Mouse (Mus musculus): ENCODE measurements around the gene N4bp2l2. TPM values are rescaled to one million over a fixed set of nuclear protein-coding genes. Genes with fewer than 3 reads are reported as not detected.

N4bp2l2 gene
- polyA plus RNA-seq, 1 experiment from 2014 or later = 29.5 TPM

- 83% methylated on average over 8 of the region's 8 CpGs for WGBS (ENCODE audit: insufficient replicate concordance)
- no peak overlapping the region for H3K27ac ChIP-seq
- ATAC-seq = no peak
- no peak overlapping the region for H3K4me3 ChIP-seq
- H3K9me3 ChIP-seq (replicated peaks) = no peaks in the 10 kb centered on the region
- no peaks in the 10 kb centered on the region for H3K36me3 ChIP-seq
- H3K27me3 ChIP-seq (replicated peaks) = no peaks in the 10 kb centered on the region
- no peaks in the 10 kb centered on the region for H3K4me1 ChIP-seq
- H3K9ac ChIP-seq = no peak overlapping the region
- H3K4me2 ChIP-seq = no peak overlapping the region
Measured at GRCm38 (mm10) chr5:150607631-150608030, 58.4 kb downstream of the N4bp2l2 start.

GRCm38 (mm10) chr5:150606131-150606530, 59.9 kb downstream of the N4bp2l2 start:
- no peaks in the 10 kb centered on the region for H3K36me3 ChIP-seq
- no peak overlapping the region for H3K4me2 ChIP-seq
- no peak overlapping the region for H3K9ac ChIP-seq
- H3K27ac ChIP-seq = no peak overlapping the region
- 87% methylated on average over 6 of the region's 6 CpGs for WGBS (ENCODE audit: insufficient replicate concordance)
- no peaks in the 10 kb centered on the region for H3K9me3 ChIP-seq (replicated peaks)
- no peak overlapping the region for H3K4me3 ChIP-seq
- no peaks in the 10 kb centered on the region for H3K4me1 ChIP-seq
- H3K27me3 ChIP-seq (replicated peaks) = no peaks in the 10 kb centered on the region
- no peak for ATAC-seq

- Histone ChIP-seq H3K9ac (no peak overlapping the region), H3K4me1 (peaks cover 30% of the 10 kb centered on the region), H3K9me3 (replicated peaks) (no peaks in the 10 kb centered on the region), H3K27ac (no peak overlapping the region), H3K27me3 (replicated peaks) (no peaks in the 10 kb centered on the region), H3K4me2 (no peak overlapping the region), H3K4me3 (no peak overlapping the region), H3K36me3 (no peaks in the 10 kb centered on the region)
- 80% methylated on average over 14 of the region's 14 CpGs for WGBS (ENCODE audit: insufficient replicate concordance)
- ATAC-seq = no peak
Measured at GRCm38 (mm10) chr5:150601441-150602230, 64.3 kb downstream of the N4bp2l2 start.

- Histone ChIP-seq H3K4me2 (no peak overlapping the region), H3K9me3 (replicated peaks) (no peaks in the 10 kb centered on the region), H3K27me3 (replicated peaks) (no peaks in the 10 kb centered on the region), H3K4me3 (no peak overlapping the region), H3K9ac (no peak overlapping the region), H3K4me1 (peaks cover 30% of the 10 kb centered on the region), H3K27ac (no peak overlapping the region), H3K36me3 (no peaks in the 10 kb centered on the region)
- WGBS (ENCODE audit: insufficient replicate concordance) = 67% methylated on average over 20 of the region's 20 CpGs
- ATAC-seq = no peak
Measured at GRCm38 (mm10) chr5:150600554-150601440, 65.2 kb downstream of the N4bp2l2 start.

- H3K9ac ChIP-seq = peak overlapping the region; percentile 45; the same call in 1 of the 2 replicates
- WGBS (ENCODE audit: insufficient replicate concordance) = 60% methylated on average over 13 of the region's 13 CpGs
- H3K4me1 ChIP-seq = peaks cover 41% of the 10 kb centered on the region
- H3K4me3 ChIP-seq = peak overlapping the region; percentile 34
- ATAC-seq = no peak
- peak overlapping the region; percentile 27; the same call in 1 of the 2 replicates for H3K27ac ChIP-seq
- H3K27me3 ChIP-seq (replicated peaks) = no peaks in the 10 kb centered on the region
- no peaks in the 10 kb centered on the region for H3K36me3 ChIP-seq
- no peaks in the 10 kb centered on the region for H3K9me3 ChIP-seq (replicated peaks)
- H3K4me2 ChIP-seq = peak overlapping the region; percentile 58
Measured at GRCm38 (mm10) chr5:150599301-150600294, 66.4 kb downstream of the N4bp2l2 start.

- Histone ChIP-seq H3K9me3 (replicated peaks) (no peaks in the 10 kb centered on the region), H3K9ac (peak overlapping the region; percentile 36; the same call in 1 of the 2 replicates), H3K27ac (no peak overlapping the region; the same call in 1 of the 2 replicates), H3K4me1 (peaks cover 46% of the 10 kb centered on the region), H3K4me3 (no peak overlapping the region; the same call in 1 of the 2 replicates), H3K27me3 (replicated peaks) (no peaks in the 10 kb centered on the region), H3K4me2 (peak overlapping the region; percentile 58), H3K36me3 (no peaks in the 10 kb centered on the region)
- 32% methylated on average over 21 of the region's 21 CpGs for WGBS (ENCODE audit: insufficient replicate concordance)
- ATAC-seq = peak; percentile 19
Measured at GRCm38 (mm10) chr5:150598202-150599119, 67.5 kb downstream of the N4bp2l2 start.

- no peaks in the 10 kb centered on the region for H3K9me3 ChIP-seq (replicated peaks)
- no peak for ATAC-seq
- H3K4me3 ChIP-seq = no peak within 1 kb of the TSS
- H3K27ac ChIP-seq = no peak within 1 kb of the TSS
- H3K4me2 ChIP-seq = peak within 1 kb of the TSS; percentile 58; the same call in 1 of the 2 replicates
- WGBS (ENCODE audit: insufficient replicate concordance) = 89% methylated on average over 7 of the region's 7 CpGs
- H3K4me1 ChIP-seq = peaks cover 59% of the 10 kb centered on the region
- no peak within 1 kb of the TSS for H3K9ac ChIP-seq
- peaks cover 3% of the 10 kb centered on the region; the same call in 1 of the 2 replicates for H3K36me3 ChIP-seq
- no peaks in the 10 kb centered on the region for H3K27me3 ChIP-seq (replicated peaks)
Measured at GRCm38 (mm10) chr5:150597088-150597487, 68.9 kb downstream of the N4bp2l2 start, which contains the start of gene N4bp2l1. Gene N4bp2l1 (minus strand): TSS chr5:150597188.

GRCm38 (mm10) chr5:150595366-150596016, 70.5 kb downstream of the N4bp2l2 start:
- Histone ChIP-seq H3K9ac (no peak overlapping the region), H3K4me1 (peaks cover 62% of the 10 kb centered on the region), H3K27me3 (replicated peaks) (no peaks in the 10 kb centered on the region), H3K4me2 (peak overlapping the region; percentile 96), H3K4me3 (peak overlapping the region; percentile 94; the same call in 1 of the 2 replicates), H3K36me3 (peaks cover 16% of the 10 kb centered on the region), H3K9me3 (replicated peaks) (no peaks in the 10 kb centered on the region), H3K27ac (no peak overlapping the region)
- no peak for ATAC-seq
- WGBS (ENCODE audit: insufficient replicate concordance) = 28% methylated on average over 11 of the region's 11 CpGs

GRCm38 (mm10) chr5:150594649-150595339, 71.2 kb downstream of the N4bp2l2 start:
- H3K27ac ChIP-seq = peak overlapping the region; percentile 86; the same call in 1 of the 2 replicates
- 13% methylated on average over 17 of the region's 17 CpGs for WGBS (ENCODE audit: insufficient replicate concordance)

More at GRCm38 (mm10) chr5:150594649-150595339, 71.2 kb downstream of the N4bp2l2 start:
- Histone ChIP-seq H3K9ac (peak overlapping the region; percentile 93), H3K27me3 (replicated peaks) (no peaks in the 10 kb centered on the region), H3K4me2 (peak overlapping the region; percentile 96), H3K9me3 (replicated peaks) (no peaks in the 10 kb centered on the region), H3K4me3 (peak overlapping the region; percentile 94), H3K36me3 (peaks cover 16% of the 10 kb centered on the region), H3K4me1 (peaks cover 61% of the 10 kb centered on the region)
- ATAC-seq = peak; percentile 34; the same call in 1 of the 2 replicates
